Mouse (Mus musculus) CH12.LX (cell line): ENCODE results near the gene Eif3k. TPM values are rescaled to one million over a fixed set of nuclear protein-coding genes. Genes with fewer than 3 reads are reported as not detected.

Experiments
- DNase-seq: peaks from one replicate; pipeline ENCODE4 v3.0.0-alpha.2; 2013; ENCODE audit errors: extremely low read depth
- H3K27ac ChIP-seq: 2 replicates; pipeline ENCODE4 v1.5.1; 2012; ENCODE audit warnings: low read depth, mild to moderate bottlenecking, control low read depth, moderate library complexity; ENCODE audit not compliant: insufficient read depth
- H3K27me3 ChIP-seq: replicated peaks from 2 replicates; pipeline ENCODE3; 2012; ENCODE audit warnings: inconsistent platforms
- H3K36me3 ChIP-seq, 2 experiments: replicated peaks in 1 of 2; 2 replicates each; pipeline versions ENCODE3 to v1.6.1; 2012; ENCODE audit warnings: inconsistent platforms in 1 of 2, low read length in 1 of 2, mild to moderate bottlenecking in 1 of 2, mixed read lengths in 1 of 2, moderate library complexity in 1 of 2; ENCODE audit not compliant: control insufficient read depth in 1 of 2, insufficient read depth in 1 of 2
- H3K4me1 ChIP-seq, 2 experiments: 2 replicates each; pipeline ENCODE4 v1.6.1; 2012; ENCODE audit warnings: inconsistent platforms in 1 of 2, moderate library complexity in 1 of 2; ENCODE audit not compliant: insufficient read depth in 2 of 2, control insufficient read depth in 1 of 2
- H3K4me2 ChIP-seq: 2 replicates; pipeline ENCODE4 v1.6.1; 2012; ENCODE audit warnings: low read depth, mild to moderate bottlenecking, control low read depth; ENCODE audit not compliant: poor library complexity, insufficient read depth, severe bottlenecking
- H3K4me3 ChIP-seq, 3 experiments: fragments of 150-350 bp in 1 of 3; sonication (generic) in 1 of 3; replicated peaks in 1 of 3; 2 replicates each; pipeline versions ENCODE3 to v1.5.1; 2011 to 2012; ENCODE audit warnings: low read depth in 2 of 3, low read length in 2 of 3, mild to moderate bottlenecking in 2 of 3, moderate library complexity in 2 of 3, control low read depth in 1 of 3, improper control_type of control experiment in 1 of 3, inconsistent platforms in 1 of 3, mixed read lengths in 1 of 3; ENCODE audit not compliant: poor library complexity in 1 of 3
- H3K79me2 ChIP-seq: replicated peaks from 2 replicates; pipeline ENCODE4 v1.6.1; 2012; ENCODE audit warnings: mild to moderate bottlenecking, moderate library complexity; ENCODE audit not compliant: control insufficient read depth, poor library complexity, insufficient read depth, severe bottlenecking; ENCODE audit errors: extremely low read depth
- H3K9ac ChIP-seq: 2 replicates; pipeline ENCODE4 v1.6.1; 2012; ENCODE audit warnings: low read depth, mild to moderate bottlenecking, control low read depth, moderate library complexity; ENCODE audit not compliant: insufficient read depth
- H3K9me3 ChIP-seq: replicated peaks from 2 replicates; pipeline ENCODE3; 2012; ENCODE audit warnings: low read length, inconsistent platforms, mixed read lengths
- BHLHE40 ChIP-seq: IDR thresholded peaks from 2 replicates; pipeline ENCODE4 v1.6.1; 2011; ENCODE audit warnings: mild to moderate bottlenecking, low read depth, low read length, improper control_type of control experiment
- CHD1 ChIP-seq: IDR thresholded peaks from 2 replicates; pipeline ENCODE4 v1.6.1; 2012; ENCODE audit warnings: low read depth, low read length, improper control_type of control experiment, inconsistent platforms
- CHD2 ChIP-seq: IDR thresholded peaks from 2 replicates; pipeline ENCODE4 v1.6.1; 2011; ENCODE audit warnings: low read length, improper control_type of control experiment
- CTCF ChIP-seq, 2 experiments: IDR thresholded peaks in 1 of 2; conservative IDR thresholded peaks in 1 of 2; 2 replicates each; pipeline ENCODE4 v1.5.1; 2011 to 2012; ENCODE audit warnings: low read depth in 2 of 2, low read length in 2 of 2, improper control_type of control experiment in 1 of 2, inconsistent platforms in 1 of 2, mild to moderate bottlenecking in 1 of 2, moderate library complexity in 1 of 2
- E2F4 ChIP-seq: IDR thresholded peaks from 2 replicates; pipeline ENCODE4 v1.6.1; 2011; ENCODE audit warnings: low read depth, low read length, improper control_type of control experiment; ENCODE audit not compliant: insufficient replicate concordance
- ELF1 ChIP-seq: IDR thresholded peaks from 2 replicates; pipeline ENCODE4 v1.6.1; 2014; ENCODE audit warnings: low read depth, mild to moderate bottlenecking, inconsistent platforms, low read length, improper control_type of control experiment
- EP300 ChIP-seq: IDR thresholded peaks from 2 replicates; pipeline ENCODE4 v1.6.1; 2011; ENCODE audit warnings: low read length, improper control_type of control experiment
- ETS1 ChIP-seq: conservative IDR thresholded peaks from 2 replicates; pipeline ENCODE4 v1.6.1; 2012; ENCODE audit warnings: low read depth, mild to moderate bottlenecking, inconsistent platforms, low read length, improper control_type of control experiment, moderate library complexity
- HCFC1 ChIP-seq: IDR thresholded peaks from 2 replicates; pipeline ENCODE4 v1.6.1; 2012; ENCODE audit warnings: low read depth, mild to moderate bottlenecking, inconsistent platforms, low read length, improper control_type of control experiment
- IRF4 ChIP-seq: IDR thresholded peaks from 2 replicates; pipeline ENCODE4 v1.6.1; 2014; ENCODE audit warnings: low read depth, mild to moderate bottlenecking, inconsistent platforms, low read length, improper control_type of control experiment
- JUN ChIP-seq: IDR thresholded peaks from 2 replicates; pipeline ENCODE4 v1.6.1; 2011; ENCODE audit warnings: low read depth, mild to moderate bottlenecking, low read length, improper control_type of control experiment, moderate library complexity; ENCODE audit not compliant: insufficient read depth
- JUND ChIP-seq: conservative IDR thresholded peaks from 2 replicates; pipeline ENCODE4 v1.6.1; 2011; ENCODE audit warnings: low read depth, low read length, improper control_type of control experiment
- MAX ChIP-seq: IDR thresholded peaks from 2 replicates; pipeline ENCODE4 v1.6.1; 2011; ENCODE audit warnings: low read length, improper control_type of control experiment
- MYC ChIP-seq: IDR thresholded peaks from 2 replicates; pipeline ENCODE4 v1.6.1; 2011; ENCODE audit warnings: low read depth, mild to moderate bottlenecking, improper control_type of control experiment, low read length
- PAX5 ChIP-seq: IDR thresholded peaks from 2 replicates; pipeline ENCODE4 v1.6.1; 2012; ENCODE audit warnings: low read length, inconsistent platforms, mixed read lengths
- POLR2A ChIP-seq: IDR thresholded peaks from 2 replicates; pipeline ENCODE4 v1.6.1; 2011; ENCODE audit warnings: low read depth, mild to moderate bottlenecking, improper control_type of control experiment, low read length
- POLR2AphosphoS2 ChIP-seq: IDR thresholded peaks from 2 replicates; pipeline ENCODE4 v1.6.1; 2011; ENCODE audit warnings: low read depth, low read length, improper control_type of control experiment
- RAD21 ChIP-seq: IDR thresholded peaks from 2 replicates; pipeline ENCODE4 v1.6.1; 2011; ENCODE audit warnings: low read depth, mild to moderate bottlenecking, low read length, improper control_type of control experiment, moderate library complexity
- SMC3 ChIP-seq: IDR thresholded peaks from 2 replicates; pipeline ENCODE4 v1.6.1; 2011; ENCODE audit warnings: low read depth, low read length, improper control_type of control experiment
- TBP ChIP-seq: conservative IDR thresholded peaks from 2 replicates; pipeline ENCODE4 v1.6.1; 2011; ENCODE audit warnings: low read depth, low read length, improper control_type of control experiment
- USF1 ChIP-seq: IDR thresholded peaks from 2 replicates; pipeline ENCODE4 v1.6.1; 2014; ENCODE audit warnings: low read depth, mild to moderate bottlenecking, inconsistent platforms, low read length, improper control_type of control experiment
- USF2 ChIP-seq: conservative IDR thresholded peaks from 2 replicates; pipeline ENCODE4 v1.6.1; 2011; ENCODE audit warnings: low read depth, low read length, improper control_type of control experiment
- ZMIZ1 ChIP-seq: IDR thresholded peaks from 2 replicates; pipeline ENCODE4 v1.6.1; 2012; ENCODE audit warnings: low read depth, mild to moderate bottlenecking, inconsistent platforms, low read length, improper control_type of control experiment
- ZNF384 ChIP-seq: IDR thresholded peaks from 2 replicates; pipeline ENCODE4 v1.6.1; 2012; ENCODE audit warnings: low read depth, low read length, improper control_type of control experiment, inconsistent platforms
- dilution Hi-C: fragments of 300-500 bp; cut with MboI; formaldehyde crosslinking; loops from 2 replicates; pipeline ENCODE4 v1.14.3; 2020; ENCODE audit warnings: low sequenced_read_pairs; ENCODE audit not compliant: extremely low pct_unique_long_range_greater_than_20kb, extremely low pct_ligation_motif_present
- in situ Hi-C: fragments of 300-500 bp; cut with MboI; formaldehyde crosslinking; loops from 3 replicates; pipeline ENCODE4 v1.14.3; 2019; ENCODE audit warnings: low sequenced_read_pairs, low pct_ligation_motif_present, low pct_unique_long_range_greater_than_20kb, mixed read lengths
- polyA plus RNA-seq: library from polyadenylated mRNA; unstranded; fragments of >175 nt; gene quantifications from 2 replicates; pipeline ENCODE4 v1.2.1, GENCODE M21; 2012; ENCODE audit warnings: low read depth; ENCODE audit not compliant: insufficient read length
- total RNA-seq, 2 experiments: library from RNA; depleted of rRNA; stranded (reverse); fragments of 300-350 nt in 1 of 2; fragments of >200 nt in 1 of 2; gene quantifications; 2 replicates each; pipeline ENCODE4 v1.2.3; 2012 to 2014

The Eif3k gene
- total and polyA plus RNA-seq, 3 experiments: 513 to 658 (median 584) TPM

DNA sequence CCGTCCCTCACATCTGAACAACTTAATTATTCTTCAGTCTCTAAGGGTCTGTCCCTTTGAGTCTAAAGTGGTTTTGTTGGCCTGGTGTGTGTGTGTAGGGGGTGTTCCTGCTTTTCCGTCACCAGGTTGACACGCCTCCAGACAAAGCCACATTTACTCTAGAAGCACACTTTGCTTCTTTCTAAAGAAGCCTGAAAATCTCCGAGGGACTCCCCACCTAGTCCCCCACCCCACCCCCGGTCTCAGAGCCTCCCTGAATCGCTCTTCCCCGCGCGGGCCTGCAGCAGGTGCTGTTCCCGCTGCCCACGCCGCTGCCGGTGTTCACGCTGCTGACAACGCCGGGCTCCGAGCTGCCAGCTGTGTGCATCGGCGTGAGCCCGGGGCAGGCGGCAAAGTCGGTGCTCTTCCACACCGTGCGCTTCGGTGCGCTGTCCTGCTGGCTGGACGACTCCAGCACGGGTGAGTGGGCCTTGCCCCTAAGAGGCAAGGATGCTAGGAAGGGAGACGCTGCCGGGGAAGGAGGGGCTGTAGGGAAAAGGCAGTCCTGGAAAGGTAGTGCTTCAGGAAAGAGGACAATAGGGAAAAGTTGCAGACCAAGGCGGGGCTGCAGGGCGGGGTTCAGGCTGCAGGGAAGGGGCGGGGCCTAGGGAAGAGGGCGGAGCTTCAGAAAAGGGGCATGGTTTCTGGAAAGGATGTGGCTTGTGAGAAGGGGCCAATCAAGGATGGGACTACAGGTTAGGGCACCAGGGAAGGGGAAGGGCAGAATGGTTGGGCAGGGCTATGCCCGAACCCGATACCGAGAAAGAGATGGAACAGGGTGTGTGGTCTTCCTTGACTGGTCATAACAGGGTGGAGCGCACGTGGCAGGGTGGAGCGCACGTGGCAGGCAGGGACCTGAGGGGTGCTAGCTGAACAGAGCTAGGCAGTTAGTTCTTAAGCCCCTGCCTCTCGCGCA is 19.3 kb upstream of the Eif3k start:
- Histone ChIP-seq H3K9me3 (peaks cover 32% of the 10 kb centered on the region), H3K79me2 (no peaks in the 10 kb centered on the region), H3K36me3 (peaks cover 76 to 88% of the 10 kb centered on the region in 2 experiments), H3K27ac (peak overlapping the region; percentile 85), H3K9ac (no peak overlapping the region), H3K4me1 (peaks cover 6 to 67% of the 10 kb centered on the region in 2 experiments; a peak in 2 of 4 replicates), H3K4me3 (peak overlapping the region in 1 of 3 experiments; percentile 42), H3K4me2 (no peak overlapping the region), H3K27me3 (no peaks in the 10 kb centered on the region)
- DNase-seq: peak; percentile 93
- dilution Hi-C loops (no loop called here), in situ Hi-C loops (no loop called here)
- TF ChIP-seq USF2: no peak
- no peak for TF ChIP-seq RAD21
- TF ChIP-seq HCFC1: no peak
- peak; percentile 90 for TF ChIP-seq BHLHE40
- no peak for TF ChIP-seq ELF1
- TF ChIP-seq EP300: peak; percentile 17; the same call in 1 of the 2 replicates
- TF ChIP-seq MYC: peak; percentile 67; the same call in 1 of the 2 replicates
- TF ChIP-seq USF1: no peak
- TF ChIP-seq SMC3: no peak
- TF ChIP-seq POLR2AphosphoS2: 0 out of 2 replicates have a peak, but pooled peaks have one; percentile 51
- peak; percentile 49; the same call in 1 of the 2 replicates for TF ChIP-seq POLR2A
- TF ChIP-seq ETS1: peak; percentile 50
- TF ChIP-seq PAX5: no peak
- no peak for TF ChIP-seq JUND
- peak; percentile 73 for TF ChIP-seq MAX
- TF ChIP-seq TBP: no peak
- no peak for TF ChIP-seq CHD2

DNA sequence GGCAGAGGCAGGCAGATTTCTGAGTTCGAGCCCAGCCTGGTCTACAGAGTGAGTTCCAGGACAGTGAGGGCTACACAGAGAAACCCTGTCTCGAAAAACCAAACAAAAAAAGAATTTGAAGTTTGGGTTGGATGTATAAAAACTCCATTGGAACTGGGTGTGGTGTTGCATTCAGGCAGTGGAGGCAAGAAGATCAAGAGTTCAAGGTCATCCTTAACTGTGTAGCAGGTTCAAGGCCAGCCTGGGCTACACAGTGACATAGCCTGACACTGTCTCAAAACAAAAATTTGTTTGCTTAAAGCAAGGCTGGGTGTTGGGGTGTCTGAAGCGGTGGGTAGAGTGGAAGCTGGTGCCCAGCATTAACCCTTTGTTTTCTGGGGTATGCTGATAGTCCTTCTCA is 11.7 kb upstream of the Eif3k start:
- no peak for DNase-seq
- no peak overlapping the region for H3K9ac ChIP-seq
- H3K36me3 ChIP-seq: peaks cover 86 to 98% of the 10 kb centered on the region in 2 experiments
- no peak overlapping the region for H3K4me2 ChIP-seq
- TF ChIP-seq CTCF (conservative IDR thresholded peaks at IDR 0.05 in 1 of 2, IDR thresholded peaks at IDR 0.05 in 1 of 2; ENCODE audit: low read depth in 2 of 2, low read length in 2 of 2) (no peak), USF1 (no peak), ZNF384 (no peak), PAX5 (no peak), CHD2 (no peak), IRF4 (no peak), JUN (no peak), CHD1 (no peak), ELF1 (no peak), ZMIZ1 (no peak), EP300 (no peak), POLR2AphosphoS2 (no peak), USF2 (no peak), POLR2A (no peak), TBP (no peak), JUND (no peak), E2F4 (no peak), MAX (no peak)
- H3K27me3 ChIP-seq: no peaks in the 10 kb centered on the region
- in situ Hi-C loops: no loop called here
- H3K4me1 ChIP-seq: peaks cover 0 to 3% of the 10 kb centered on the region in 2 experiments; a peak in 1 of 4 replicates
- H3K4me3 ChIP-seq: no peak overlapping the region
- no peaks in the 10 kb centered on the region; the same call in 1 of the 2 replicates for H3K79me2 ChIP-seq
- dilution Hi-C loops: no loop called here
- peaks cover 37% of the 10 kb centered on the region for H3K9me3 ChIP-seq
- H3K27ac ChIP-seq: no peak overlapping the region
